Mouse (Mus musculus) lung, embryonic 15.5 days (tissue): ENCODE results near the gene Prss16. TPM values are rescaled to one million over a fixed set of nuclear protein-coding genes. Genes with fewer than 3 reads are reported as not detected.
A peak's percentile ranks its signal among the peaks of the same experiment; 100 is the strongest.

Experiments used
- ATAC-seq: fragments of 200-750 bp; cut with Nextera tagmentation; 2 replicates; pipeline ENCODE4 v1.8.0; 2017; ENCODE audit warnings: moderate number of reproducible peaks, borderline replicate concordance; ENCODE audit not compliant: low FRiP score, low TSS enrichment; ENCODE audit errors: extremely low read depth
- H3K27ac ChIP-seq: fragments of 300-500 bp; sonication (generic); 2 replicates; pipeline ENCODE4 v1.5.1; 2015; ENCODE audit warnings: moderate library complexity, mild to moderate bottlenecking, inconsistent platforms
- H3K27me3 ChIP-seq: fragments of 300-500 bp; sonication (generic); 2 replicates; pipeline ENCODE4 v1.6.1; 2015; ENCODE audit warnings: inconsistent platforms
- H3K36me3 ChIP-seq: fragments of 300-500 bp; sonication (generic); 2 replicates; pipeline ENCODE4 v1.6.1; 2015; ENCODE audit warnings: inconsistent platforms
- H3K4me1 ChIP-seq: fragments of 300-500 bp; sonication (generic); 2 replicates; pipeline ENCODE4 v1.6.1; 2015; ENCODE audit warnings: inconsistent platforms
- H3K4me2 ChIP-seq: fragments of 300-500 bp; sonication (generic); 2 replicates; pipeline ENCODE4 v1.6.1; 2015; ENCODE audit warnings: inconsistent platforms, mild to moderate bottlenecking, moderate library complexity
- H3K4me3 ChIP-seq: fragments of 300-500 bp; sonication (generic); 2 replicates; pipeline ENCODE4 v1.5.1; 2015; ENCODE audit warnings: mild to moderate bottlenecking, inconsistent platforms
- H3K9ac ChIP-seq: fragments of 300-500 bp; sonication (generic); 2 replicates; pipeline ENCODE4 v1.6.1; 2015; ENCODE audit warnings: inconsistent platforms
- H3K9me3 ChIP-seq: fragments of 300-500 bp; sonication (generic); 2 replicates; pipeline ENCODE4 v1.6.1; 2016; ENCODE audit warnings: inconsistent platforms
- WGBS: fragments of 180-500 bp; shearing (Covaris S2); methylation state at CpG from one replicate; pipeline ENCODE4 v1.1.7; 2015; 5-methylcytosine and 5-hydroxymethylcytosine counted together
- polyA plus RNA-seq: library from polyadenylated mRNA; unstranded; fragments of >200 nt; fragmentation: Nextera tagmentation; extraction: Ambion mirVana; gene quantifications from 2 replicates; pipeline ENCODE4 v1.2.1, GENCODE M21; 2015

Prss16 gene
- polyA plus RNA-seq, 1 experiment from 2014 or later, result 36.4 TPM

GRCm38 (mm10) chr13:21998412-21998811 is 11.1 kb downstream of the Prss16 start:
- ATAC-seq, result no peak
- peaks cover 77% of the 10 kb centered on the region for H3K27me3 ChIP-seq
- H3K36me3 ChIP-seq, result no peaks in the 10 kb centered on the region
- H3K4me3 ChIP-seq, result no peak overlapping the region
- no peak overlapping the region for H3K4me2 ChIP-seq
- 27% methylated on average over 3 of the region's 3 CpGs for WGBS
- no peak overlapping the region for H3K27ac ChIP-seq
- no peak overlapping the region for H3K9ac ChIP-seq
- H3K9me3 ChIP-seq, result no peaks in the 10 kb centered on the region
- H3K4me1 ChIP-seq, result peaks cover 14% of the 10 kb centered on the region

DNA sequence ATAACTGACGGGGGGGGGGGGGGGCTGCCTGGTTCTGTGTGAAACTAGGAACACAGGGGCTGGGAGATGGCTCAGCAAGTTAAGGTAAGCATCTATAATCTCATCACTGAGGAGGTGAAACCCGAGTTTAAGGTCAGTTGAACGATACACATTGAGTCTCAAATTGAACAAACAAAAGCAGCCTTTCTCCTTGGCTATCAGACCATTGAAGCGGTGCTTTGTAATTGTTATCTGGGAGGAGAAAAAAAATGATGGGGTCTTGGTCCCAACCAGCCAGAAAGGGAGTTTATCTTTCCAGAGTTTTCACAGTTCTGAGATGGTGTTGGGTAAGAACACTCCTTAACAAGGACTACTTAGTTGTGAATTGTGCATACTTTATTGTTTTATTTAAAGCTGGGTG is 11.7 kb downstream of the Prss16 start:
- Histone ChIP-seq H3K9ac (no peak overlapping the region), H3K27me3 (peaks cover 74% of the 10 kb centered on the region), H3K36me3 (no peaks in the 10 kb centered on the region), H3K4me3 (no peak overlapping the region), H3K4me1 (peaks cover 14% of the 10 kb centered on the region), H3K4me2 (peak overlapping the region; percentile 60), H3K27ac (no peak overlapping the region), H3K9me3 (no peaks in the 10 kb centered on the region)
- 4% methylated on average over 4 of the region's 4 CpGs for WGBS
- no peak for ATAC-seq

DNA sequence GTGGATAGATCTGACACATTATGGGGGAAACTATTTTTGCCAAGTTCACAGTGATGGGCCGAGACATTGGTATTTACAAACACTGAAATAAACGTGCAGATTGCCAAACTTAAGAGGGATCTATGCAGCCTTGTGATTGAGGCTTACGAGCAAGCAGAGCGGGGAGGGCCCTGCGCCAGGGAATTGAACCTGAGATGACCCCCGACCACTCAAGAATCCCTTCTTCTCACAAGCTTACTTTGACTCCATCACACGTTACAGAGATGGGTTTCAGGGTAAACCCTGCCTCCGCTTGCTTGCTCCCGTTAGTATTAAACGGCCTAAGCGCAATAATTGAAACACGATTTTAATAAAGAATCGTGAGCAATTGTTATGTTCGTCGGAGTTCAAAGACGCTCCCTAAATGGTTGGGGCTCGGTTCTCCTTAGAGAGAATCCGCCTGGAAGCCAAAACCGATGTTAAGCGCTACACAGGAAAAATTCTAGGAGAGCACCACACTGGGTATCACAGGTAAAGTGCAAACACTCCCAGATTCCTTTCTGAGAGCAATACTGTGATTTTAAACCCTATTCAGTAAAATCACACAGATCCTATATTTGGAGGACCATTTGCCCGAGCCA is 12.2 kb downstream of the Prss16 start:
- Histone ChIP-seq H3K4me1 (peaks cover 14% of the 10 kb centered on the region), H3K36me3 (no peaks in the 10 kb centered on the region), H3K9me3 (no peaks in the 10 kb centered on the region), H3K9ac (no peak overlapping the region), H3K27me3 (peaks cover 72% of the 10 kb centered on the region), H3K27ac (no peak overlapping the region), H3K4me3 (peak overlapping the region; percentile 31), H3K4me2 (peak overlapping the region; percentile 60)
- 1% methylated on average over 21 of the region's 21 CpGs for WGBS
- no peak for ATAC-seq

GRCm38 (mm10) chr13:21996840-21997185 is 12.7 kb downstream of the Prss16 start:
- Histone ChIP-seq H3K36me3 (no peaks in the 10 kb centered on the region), H3K4me1 (peaks cover 14% of the 10 kb centered on the region), H3K27me3 (peaks cover 68% of the 10 kb centered on the region), H3K9me3 (no peaks in the 10 kb centered on the region), H3K27ac (no peak overlapping the region), H3K4me2 (peak overlapping the region; percentile 60), H3K4me3 (peak overlapping the region; percentile 31), H3K9ac (no peak overlapping the region)
- ATAC-seq, result no peak
- WGBS, result 2% methylated on average over 13 of the region's 13 CpGs

GRCm38 (mm10) chr13:21996101-21996839 is 13.3 kb downstream of the Prss16 start:
- Histone ChIP-seq H3K4me1 (peaks cover 14% of the 10 kb centered on the region), H3K27ac (no peak overlapping the region), H3K27me3 (peaks cover 62% of the 10 kb centered on the region), H3K9me3 (no peaks in the 10 kb centered on the region), H3K4me2 (peak overlapping the region; percentile 60), H3K4me3 (peak overlapping the region; percentile 37), H3K9ac (no peak overlapping the region), H3K36me3 (no peaks in the 10 kb centered on the region)
- 6% methylated on average over 12 of the region's 12 CpGs for WGBS
- no peak for ATAC-seq

DNA sequence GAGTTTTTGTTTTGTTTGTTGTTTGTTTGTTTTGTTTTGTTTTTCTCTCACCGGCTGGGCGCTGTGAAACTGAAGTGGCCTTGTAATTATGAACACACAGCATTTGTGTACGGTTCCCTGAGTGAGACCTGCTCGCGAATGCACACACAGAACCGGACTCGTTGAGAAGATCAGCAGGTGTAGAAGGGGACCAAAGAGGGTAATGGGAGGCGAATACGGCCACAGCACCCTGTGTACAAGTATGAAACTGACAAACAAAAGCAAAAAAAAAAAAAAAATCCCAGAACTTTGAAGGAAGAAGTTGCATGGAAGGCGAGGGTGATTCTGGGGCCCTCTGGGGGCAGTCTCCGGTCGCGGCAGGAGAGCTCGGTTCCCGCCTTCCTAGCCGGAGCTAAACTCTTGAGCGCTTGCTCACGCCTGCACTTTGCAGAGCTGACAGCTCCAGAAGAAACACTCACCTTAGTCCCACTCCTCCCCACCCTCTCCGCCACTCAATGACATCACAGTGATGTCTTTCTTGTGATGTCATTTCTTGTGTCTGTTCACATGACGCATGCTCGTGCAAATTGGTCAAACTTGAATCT is 14.1 kb downstream of the Prss16 start:
- Histone ChIP-seq H3K27ac (no peak overlapping the region), H3K9ac (peak overlapping the region; percentile 13; the same call in 1 of the 2 replicates), H3K9me3 (no peaks in the 10 kb centered on the region), H3K27me3 (peaks cover 54% of the 10 kb centered on the region), H3K4me1 (peaks cover 14% of the 10 kb centered on the region), H3K4me3 (peak overlapping the region; percentile 37), H3K4me2 (peak overlapping the region; percentile 60), H3K36me3 (no peaks in the 10 kb centered on the region)
- peak; percentile 75 for ATAC-seq
- WGBS, result under 1% methylated on average over 21 of the region's 21 CpGs

- H3K9me3 ChIP-seq, result no peaks in the 10 kb centered on the region
- H3K4me3 ChIP-seq, result peak overlapping the region; percentile 37
- no peak overlapping the region for H3K27ac ChIP-seq
- peak overlapping the region; percentile 60 for H3K4me2 ChIP-seq
- 5% methylated on average over 8 of the region's 8 CpGs for WGBS
- peak overlapping the region; percentile 13; the same call in 1 of the 2 replicates for H3K9ac ChIP-seq
- peaks cover 14% of the 10 kb centered on the region for H3K4me1 ChIP-seq
- ATAC-seq, result no peak
- peaks cover 49% of the 10 kb centered on the region for H3K27me3 ChIP-seq
- H3K36me3 ChIP-seq, result no peaks in the 10 kb centered on the region
These were observed 14.6 kb downstream of the Prss16 start for GRCm38 (mm10) chr13:21994896-21995295.

- H3K27me3 ChIP-seq, result peaks cover 41% of the 10 kb centered on the region
- WGBS, result 3% methylated on average over 22 of the region's 22 CpGs
- no peaks in the 10 kb centered on the region for H3K9me3 ChIP-seq
- no peak overlapping the region for H3K9ac ChIP-seq
- H3K4me3 ChIP-seq, result no peak overlapping the region
- H3K4me1 ChIP-seq, result peaks cover 14% of the 10 kb centered on the region
- no peak for ATAC-seq
- H3K36me3 ChIP-seq, result no peaks in the 10 kb centered on the region
- no peak overlapping the region for H3K27ac ChIP-seq
- peak overlapping the region; percentile 40 for H3K4me2 ChIP-seq
These were observed 15.4 kb downstream of the Prss16 start for GRCm38 (mm10) chr13:21993957-21994738.

DNA sequence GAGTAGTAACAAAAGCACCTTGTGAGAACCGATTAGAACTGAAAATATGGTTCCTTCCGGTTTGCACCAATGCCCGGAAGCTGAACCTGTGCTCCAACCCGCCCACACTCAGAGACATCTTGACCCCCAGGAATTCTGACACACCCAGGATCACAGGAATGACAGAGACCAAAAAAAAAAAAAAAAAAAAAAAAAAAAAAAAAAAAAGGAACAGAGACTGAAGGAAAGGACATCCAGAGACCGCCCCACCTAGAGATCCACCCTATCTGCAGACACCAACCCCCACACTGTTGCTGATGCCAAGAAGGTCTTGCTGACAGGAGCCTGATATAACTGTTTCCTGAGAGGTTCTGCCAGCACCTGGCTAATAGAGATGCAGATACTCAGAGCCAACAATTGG is 17.0 kb downstream of the Prss16 start:
- no peak overlapping the region for H3K4me3 ChIP-seq
- ATAC-seq, result no peak
- no peaks in the 10 kb centered on the region for H3K9me3 ChIP-seq
- no peak overlapping the region for H3K4me2 ChIP-seq
- peaks cover 25% of the 10 kb centered on the region for H3K27me3 ChIP-seq
- H3K9ac ChIP-seq, result no peak overlapping the region
- WGBS, result 76% methylated on average over 5 of the region's 5 CpGs
- no peaks in the 10 kb centered on the region for H3K36me3 ChIP-seq
- no peak overlapping the region for H3K27ac ChIP-seq
- peaks cover 14% of the 10 kb centered on the region for H3K4me1 ChIP-seq

DNA sequence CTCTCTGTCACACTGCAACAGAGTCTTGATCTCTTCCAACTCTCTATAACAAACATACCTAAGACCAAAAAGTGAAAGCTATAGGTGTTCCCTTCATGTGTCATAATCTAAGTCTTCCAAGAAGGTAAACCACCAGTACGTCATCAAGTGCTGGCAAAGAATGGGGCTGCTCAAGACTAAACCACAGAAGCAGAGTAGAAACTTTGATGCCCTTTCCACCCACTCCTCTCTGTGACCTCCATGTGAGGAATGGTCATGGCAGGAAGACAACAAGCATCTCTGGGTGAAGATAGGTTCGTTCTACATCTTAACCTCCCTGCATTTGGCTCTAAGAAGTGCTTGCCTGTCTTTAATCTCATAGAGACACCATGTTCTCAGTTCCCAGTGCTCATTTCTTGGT is 25.1 kb downstream of the Prss16 start:
- Histone ChIP-seq H3K4me1 (peaks cover 6% of the 10 kb centered on the region), H3K4me2 (no peak overlapping the region), H3K36me3 (no peaks in the 10 kb centered on the region), H3K9me3 (no peaks in the 10 kb centered on the region), H3K27me3 (peaks cover 34% of the 10 kb centered on the region; the same call in 1 of the 2 replicates), H3K27ac (no peak overlapping the region), H3K4me3 (no peak overlapping the region), H3K9ac (no peak overlapping the region)
- ATAC-seq, result no peak
- WGBS, result 82% methylated on average over 2 of the region's 2 CpGs

- Histone ChIP-seq H3K4me3 (peak overlapping the region; percentile 57), H3K4me1 (peaks cover 6% of the 10 kb centered on the region), H3K36me3 (no peaks in the 10 kb centered on the region), H3K9ac (peak overlapping the region; percentile 72), H3K27me3 (peaks cover 37% of the 10 kb centered on the region; the same call in 1 of the 2 replicates), H3K4me2 (peak overlapping the region; percentile 97), H3K27ac (no peak overlapping the region), H3K9me3 (no peaks in the 10 kb centered on the region)
- peak; percentile 67; the same call in 1 of the 2 replicates for ATAC-seq
- 6% methylated on average over 17 of the region's 17 CpGs for WGBS
These were observed 27.7 kb downstream of the Prss16 start for GRCm38 (mm10) chr13:21981803-21982193.
